Mouse (Mus musculus): ENCODE measurements around the gene Actr8. TPM values are rescaled to one million over a fixed set of nuclear protein-coding genes. Genes with fewer than 3 reads are reported as not detected.

Actr8 gene
- total RNA-seq, 2 experiments from 2014 or later: 37.7 to 40.7 TPM

DNA sequence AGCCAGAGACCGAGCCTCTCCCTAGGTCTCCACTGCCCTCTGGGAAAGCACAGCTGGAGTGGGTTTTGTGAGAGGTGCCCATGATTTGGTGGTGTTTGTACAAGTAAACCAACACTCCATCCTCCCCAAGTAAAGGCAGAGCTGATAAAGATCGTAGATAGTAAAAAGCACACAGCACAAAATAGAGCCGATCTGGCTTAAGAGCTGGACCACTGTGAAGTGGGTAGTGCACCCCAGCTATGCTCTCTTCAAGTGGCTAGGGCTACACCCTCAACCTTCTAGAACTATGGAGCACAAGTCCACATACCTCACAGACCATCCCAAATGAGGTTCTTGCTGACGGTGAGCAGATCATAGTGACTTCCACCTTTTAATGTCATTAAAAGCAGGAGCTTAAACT is 61.3 kb downstream of the Actr8 start:
- no peak for DNase-seq

DNA sequence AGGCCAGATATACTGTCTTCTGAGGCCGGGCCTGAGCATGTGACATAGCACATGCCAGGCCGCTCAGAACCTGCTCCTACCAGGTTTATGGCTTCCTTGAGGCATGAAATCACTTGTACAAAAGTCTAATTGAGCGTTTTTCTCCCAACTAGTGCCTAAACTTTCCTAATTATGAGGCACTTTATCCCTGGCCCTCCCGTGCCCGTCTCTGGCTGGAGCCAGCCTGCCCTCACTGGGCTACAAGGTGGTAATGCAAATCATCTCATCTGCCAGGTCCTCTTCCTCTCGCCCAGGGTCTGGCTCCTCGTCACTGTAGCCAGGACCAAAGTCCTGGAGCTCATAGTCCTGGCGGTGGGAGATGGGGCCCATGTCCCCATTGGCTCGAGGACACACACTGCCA is 63.7 kb downstream of the Actr8 start:
- no peak for DNase-seq

DNA sequence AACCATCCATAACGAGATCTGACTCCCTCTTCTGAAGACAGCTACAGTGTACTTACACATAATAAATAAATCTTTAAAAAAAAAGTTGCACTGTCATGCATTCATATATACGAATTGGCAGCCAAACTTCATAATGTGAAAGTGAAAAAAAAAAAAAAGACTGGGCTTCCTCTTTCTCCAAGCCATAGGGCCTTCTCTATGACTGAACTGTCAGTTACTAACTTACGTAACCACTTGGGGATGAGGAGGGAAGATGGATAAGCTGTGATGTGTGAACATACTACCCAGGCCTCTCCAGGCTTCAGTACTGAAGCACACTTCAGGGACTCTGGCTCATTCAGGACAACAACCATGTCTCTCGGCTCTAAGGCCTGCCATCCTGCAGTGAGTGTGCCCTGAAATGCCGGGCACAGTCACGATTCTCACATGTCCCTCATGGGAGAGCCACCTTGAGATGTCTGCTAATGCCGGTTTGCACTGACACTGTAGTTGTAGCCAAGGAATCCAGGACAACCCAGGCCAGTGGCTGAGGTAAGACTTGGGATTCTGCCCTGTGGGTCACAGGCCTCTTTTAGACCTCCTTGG is 65.3 kb downstream of the Actr8 start:
- DNase-seq: peak; percentile 41 to 44

DNA sequence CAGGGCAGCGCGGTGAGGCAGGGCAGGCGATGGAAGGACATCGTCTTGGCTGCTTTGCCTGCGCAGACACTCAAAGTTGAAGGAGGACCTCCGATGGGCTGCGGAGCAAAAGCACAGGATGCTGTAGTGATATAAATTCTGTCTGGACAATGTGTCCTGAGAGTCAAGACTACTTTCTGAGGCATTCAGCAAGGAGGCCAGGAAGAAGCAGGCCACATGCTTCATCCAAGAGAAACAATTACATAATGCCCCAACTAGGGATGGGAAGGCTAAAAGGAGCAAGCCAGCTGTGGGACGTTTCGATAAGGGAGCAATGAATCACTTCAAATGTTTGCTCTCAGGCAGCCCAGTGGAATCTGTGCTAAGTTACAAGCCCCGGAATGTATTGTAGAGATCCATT is 67.1 kb downstream of the Actr8 start:
- DNase-seq: peak; percentile 58 to 81

DNA sequence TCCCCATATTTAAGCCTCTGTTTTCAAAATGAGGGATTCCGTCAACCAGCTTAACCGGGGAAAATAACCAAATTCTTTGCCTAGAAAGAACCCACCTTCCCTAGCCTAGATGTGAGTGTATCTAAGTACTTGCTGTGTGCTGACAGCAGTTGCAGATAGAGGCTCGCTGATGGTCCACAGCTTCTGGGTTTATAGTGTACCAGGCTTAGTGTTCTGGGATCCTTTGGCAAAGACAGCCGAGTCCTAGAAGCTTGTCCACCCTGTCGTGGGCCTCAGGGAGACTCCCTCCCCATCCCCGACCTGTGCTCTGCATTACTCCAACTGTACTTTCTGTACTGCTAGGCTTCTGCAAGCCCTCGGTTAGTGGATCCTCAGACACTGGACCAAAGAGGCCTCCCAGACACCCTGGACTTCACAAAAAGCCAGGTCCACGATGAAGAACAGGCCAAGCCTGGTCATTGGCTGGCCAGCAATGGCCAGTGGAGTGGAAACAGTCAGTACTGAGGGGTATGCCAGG is 67.6 kb downstream of the Actr8 start:
- peak; percentile 30 to 37 for DNase-seq

DNA sequence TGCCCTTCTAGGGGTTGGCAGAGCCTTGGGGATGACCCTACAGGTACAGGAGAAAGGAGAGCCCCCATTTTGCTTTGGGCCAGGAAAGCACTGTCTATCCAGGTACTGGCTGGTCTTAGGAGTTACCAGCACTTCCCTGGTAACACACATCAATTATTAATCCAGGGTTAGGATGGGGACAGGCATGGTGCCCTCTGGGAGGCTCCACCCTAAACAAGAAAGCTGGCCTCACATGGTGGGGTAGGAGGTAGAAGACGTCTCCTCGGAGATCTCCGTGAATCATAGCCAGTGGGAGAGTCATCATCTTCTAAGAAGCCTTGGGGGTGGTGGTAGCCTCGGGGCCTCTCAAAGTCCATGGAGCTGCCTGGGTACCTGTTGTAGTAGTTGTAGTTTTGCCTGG is 68.8 kb downstream of the Actr8 start:
- no peak for DNase-seq

DNA sequence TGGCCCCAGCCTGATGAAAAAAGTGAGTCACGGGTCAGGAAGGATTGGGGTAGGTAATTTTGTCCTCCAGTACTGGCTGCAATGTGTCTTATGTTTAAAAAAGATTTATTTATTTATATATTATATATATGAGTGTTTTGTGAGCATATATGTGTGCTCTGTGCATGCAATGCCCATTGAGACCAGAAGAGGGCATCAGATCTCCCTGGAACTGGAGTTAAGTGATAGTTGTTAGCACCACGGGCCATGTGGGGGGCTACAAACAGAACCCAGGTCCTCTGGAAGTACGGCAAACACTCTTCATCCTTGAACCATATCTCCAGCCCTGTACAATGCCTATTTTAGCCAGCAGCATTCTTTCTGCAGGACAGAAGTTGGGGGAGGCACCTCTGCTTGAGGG is 69.9 kb downstream of the Actr8 start:
- DNase-seq: no peak

DNA sequence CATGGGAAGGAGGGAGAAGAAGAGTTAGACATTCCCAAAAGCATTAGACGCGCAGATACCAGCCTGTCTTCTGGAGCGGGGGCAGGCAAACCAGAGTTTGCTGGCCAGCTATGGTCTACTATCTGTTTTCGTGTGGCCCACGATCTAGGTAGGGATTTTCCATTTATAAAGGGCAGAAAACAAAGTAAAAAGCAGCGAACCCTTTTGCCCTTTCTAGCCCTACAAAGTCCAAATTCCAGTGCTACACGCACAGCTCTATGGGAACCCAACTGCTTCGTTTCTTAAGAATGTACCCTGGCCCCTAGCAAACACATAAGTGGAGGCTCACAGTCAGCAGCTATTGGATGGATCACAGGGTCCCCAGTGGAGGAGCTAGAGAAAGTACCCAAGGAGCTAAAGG is 72.1 kb downstream of the Actr8 start:
- DNase-seq: no peak

DNA sequence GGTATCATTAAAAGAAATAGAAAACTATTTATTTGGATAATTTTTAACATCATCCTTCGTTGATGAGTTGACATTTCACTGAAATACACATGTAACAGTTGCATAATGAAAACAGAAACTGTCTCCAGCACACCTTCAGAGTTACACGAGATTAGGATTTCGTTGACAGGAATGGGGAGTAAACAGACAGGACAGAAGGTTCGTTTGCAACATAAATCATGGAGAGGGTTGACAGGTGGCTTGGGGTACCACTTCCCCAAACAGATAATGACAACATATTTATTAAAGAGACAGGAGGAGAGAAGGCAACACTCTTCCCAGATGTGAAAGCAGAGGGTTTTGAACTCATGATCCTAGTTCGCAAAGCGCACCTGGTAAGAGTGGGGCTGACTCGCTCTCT is 76.8 kb downstream of the Actr8 start:
- DNase-seq: no peak

Small RNA genes lying within 50 kb of the gene (microRNA-seq; reads per million reads assigned to microRNA genes)
- gene Mir6947: 0 reads per million in 2 experiments

Other genes with a start within 250 kb of the Actr8 start
- 10 to 100 TPM; 86.6 to 94.6 TPM for gene Selenok, start 10.0 kb upstream of the Actr8 start, total RNA-seq (2021)
- gene Il17rb, start 30.6 kb downstream of the Actr8 start, total RNA-seq (2021): under 1 TPM in 1 of 2 experiments, not detected in 1; 0.36 TPM
- 1 to 10 TPM in 1 of 2 experiments, under 1 TPM in 1; 0.57 to 1.6 TPM for gene Chdh, start 30.7 kb downstream of the Actr8 start, total RNA-seq (2021)